Mouse (Mus musculus) heart, embryonic 14.5 days (tissue): ENCODE measurements at regions not wholly inside any gene's neighbourhood (a gene's known extent, or its start where the extent isn't known, plus 50 kb on each side); places are given as distances from the start of the nearest gene placed in this dataset.
A peak's percentile ranks its signal among the peaks of the same experiment; 100 is the strongest.

ENCODE experiments used
- ATAC-seq: fragments of 200-750 bp; cut with Nextera tagmentation; 2 replicates; pipeline ENCODE4 v1.8.0; 2017; ENCODE audit warnings: low read depth, moderate TSS enrichment; ENCODE audit not compliant: insufficient number of reproducible peaks, insufficient read depth, low FRiP score
- H3K27ac ChIP-seq, 2 experiments: fragments of 200-500 bp in 1 of 2; fragments of 300-500 bp in 1 of 2; sonication (generic) in 1 of 2; replicated peaks in 1 of 2; 2 replicates each; pipeline ENCODE4 v1.5.1; 2012 to 2014; ENCODE audit warnings: low read depth in 2 of 2, low read length in 2 of 2, control low read depth in 1 of 2, mild to moderate bottlenecking in 1 of 2, mixed read lengths in 1 of 2; ENCODE audit not compliant: control insufficient read depth in 1 of 2, insufficient read depth in 1 of 2
- H3K27me3 ChIP-seq: fragments of 300-500 bp; sonication (generic); 2 replicates; pipeline ENCODE4 v1.6.1; 2014; ENCODE audit warnings: mild to moderate bottlenecking, low read length, control low read depth; ENCODE audit not compliant: control insufficient read depth, insufficient read depth
- H3K36me3 ChIP-seq: fragments of 300-500 bp; sonication (generic); 2 replicates; pipeline ENCODE4 v1.6.1; 2014; ENCODE audit warnings: mild to moderate bottlenecking, control low read depth, low read length, mixed read lengths; ENCODE audit not compliant: control insufficient read depth, insufficient read depth
- H3K4me1 ChIP-seq, 2 experiments: fragments of 200-500 bp in 1 of 2; fragments of 300-500 bp in 1 of 2; sonication (generic) in 1 of 2; 2 replicates each; pipeline ENCODE4 v1.6.1; 2012 to 2014; ENCODE audit warnings: low read length in 2 of 2, control low read depth in 1 of 2, mixed read lengths in 1 of 2; ENCODE audit not compliant: control insufficient read depth in 2 of 2, insufficient read depth in 2 of 2
- H3K4me2 ChIP-seq: fragments of 300-500 bp; sonication (generic); 2 replicates; pipeline ENCODE4 v1.6.1; 2014; ENCODE audit warnings: mild to moderate bottlenecking, low read length
- H3K4me3 ChIP-seq, 2 experiments: fragments of 200-500 bp in 1 of 2; fragments of 300-500 bp in 1 of 2; sonication (generic) in 1 of 2; 2 replicates each; pipeline ENCODE4 v1.5.1; 2012 to 2014; ENCODE audit warnings: low read length in 2 of 2, mild to moderate bottlenecking in 2 of 2, control low read depth in 1 of 2, low read depth in 1 of 2, moderate library complexity in 1 of 2; ENCODE audit not compliant: control insufficient read depth in 1 of 2, insufficient read depth in 1 of 2
- H3K9ac ChIP-seq: fragments of 300-500 bp; sonication (generic); 2 replicates; pipeline ENCODE4 v1.6.1; 2014; ENCODE audit warnings: mild to moderate bottlenecking, low read length
- H3K9me3 ChIP-seq: fragments of 300-500 bp; sonication (generic); 2 replicates; pipeline ENCODE4 v1.6.1; 2016; ENCODE audit warnings: low read length, control low read depth; ENCODE audit not compliant: control insufficient read depth
- WGBS: fragments of 180-500 bp; shearing (Covaris S2); extraction: QIAGEN DNeasy Blood & Tissue Kit; methylation state at CpG from one replicate; pipeline ENCODE4 v1.1.7; 2014; 5-methylcytosine and 5-hydroxymethylcytosine counted together

- WGBS, result 94% methylated on average over 1 of the region's 1 CpGs
These were observed 357.1 kb upstream of the Noct start for GRCm38 (mm10) chr3:50867105-50867504.

GRCm38 (mm10) chr3:50869211-50869610 lies 355.0 kb upstream of the Noct start:
- Histone ChIP-seq H3K36me3 (no peaks in the 10 kb centered on the region), H3K27ac (no peak overlapping the region), H3K4me1 (no peaks in the 10 kb centered on the region), H3K4me3 (no peak overlapping the region), H3K9me3 (no peaks in the 10 kb centered on the region), H3K4me2 (no peak overlapping the region), H3K27me3 (no peaks in the 10 kb centered on the region), H3K9ac (no peak overlapping the region)
- 87% methylated on average over 3 of the region's 3 CpGs for WGBS
- no peak for ATAC-seq

More at GRCm38 (mm10) chr3:50867105-50867504, 357.1 kb upstream of the Noct start:
- no peak overlapping the region for H3K4me2 ChIP-seq
- no peak overlapping the region for H3K4me3 ChIP-seq
- no peaks in the 10 kb centered on the region for H3K27me3 ChIP-seq
- no peaks in the 10 kb centered on the region for H3K4me1 ChIP-seq
- H3K36me3 ChIP-seq, result no peaks in the 10 kb centered on the region
- H3K9ac ChIP-seq, result no peak overlapping the region
- ATAC-seq, result no peak
- H3K9me3 ChIP-seq, result no peaks in the 10 kb centered on the region
- H3K27ac ChIP-seq, result no peak overlapping the region

- no peak for ATAC-seq
- H3K9me3 ChIP-seq, result no peaks in the 10 kb centered on the region
These were observed 345.2 kb upstream of the Noct start for GRCm38 (mm10) chr3:50879050-50879449.

GRCm38 (mm10) chr3:50879595-50879994 lies 344.7 kb upstream of the Noct start:
- 62% methylated on average over 8 of the region's 8 CpGs for WGBS
- H3K4me3 ChIP-seq, result no peak overlapping the region
- H3K4me2 ChIP-seq, result no peak overlapping the region
- H3K9me3 ChIP-seq, result no peaks in the 10 kb centered on the region
- H3K4me1 ChIP-seq, result peaks cover 0 to 2% of the 10 kb centered on the region in 2 experiments; a peak in 2 of 4 replicates
- H3K27me3 ChIP-seq, result no peaks in the 10 kb centered on the region
- H3K9ac ChIP-seq, result no peak overlapping the region
- H3K36me3 ChIP-seq, result no peaks in the 10 kb centered on the region
- no peak for ATAC-seq
- peak overlapping the region in 1 of 2 experiments; percentile 27; a peak in 1 of 4 replicates for H3K27ac ChIP-seq

More at GRCm38 (mm10) chr3:50879050-50879449, 345.2 kb upstream of the Noct start:
- WGBS, result 58% methylated on average over 4 of the region's 4 CpGs
- Histone ChIP-seq H3K4me3 (no peak overlapping the region), H3K36me3 (no peaks in the 10 kb centered on the region), H3K27ac (peak overlapping the region in 1 of 2 experiments; percentile 27; a peak in 1 of 4 replicates), H3K27me3 (no peaks in the 10 kb centered on the region), H3K9ac (no peak overlapping the region), H3K4me2 (no peak overlapping the region), H3K4me1 (peaks cover 0 to 2% of the 10 kb centered on the region in 2 experiments; a peak in 2 of 4 replicates)

- Histone ChIP-seq H3K4me1 (peaks cover 3 to 4% of the 10 kb centered on the region in 2 experiments), H3K27me3 (no peaks in the 10 kb centered on the region), H3K27ac (no peak overlapping the region), H3K4me3 (no peak overlapping the region), H3K9ac (no peak overlapping the region), H3K9me3 (no peaks in the 10 kb centered on the region), H3K4me2 (no peak overlapping the region), H3K36me3 (no peaks in the 10 kb centered on the region)
- WGBS, result 34% methylated on average over 8 of the region's 9 CpGs
- no peak for ATAC-seq
These were observed 342.6 kb upstream of the Noct start for GRCm38 (mm10) chr3:50881437-50882248.

GRCm38 (mm10) chr3:50882249-50882733 lies 342.0 kb upstream of the Noct start:
- no peaks in the 10 kb centered on the region for H3K36me3 ChIP-seq
- no peak for ATAC-seq
- no peak overlapping the region for H3K9ac ChIP-seq
- 35% methylated on average over 8 of the region's 8 CpGs for WGBS
- no peak overlapping the region for H3K4me2 ChIP-seq
- H3K27me3 ChIP-seq, result no peaks in the 10 kb centered on the region
- H3K9me3 ChIP-seq, result no peaks in the 10 kb centered on the region
- H3K4me3 ChIP-seq, result no peak overlapping the region
- peaks cover 9 to 10% of the 10 kb centered on the region in 2 experiments for H3K4me1 ChIP-seq
- H3K27ac ChIP-seq, result no peak overlapping the region

GRCm38 (mm10) chr3:50886336-50886735 lies 337.9 kb upstream of the Noct start:
- Histone ChIP-seq H3K27ac (peak overlapping the region; percentile 48 to 57; a peak in 3 of 4 replicates), H3K27me3 (no peaks in the 10 kb centered on the region)
- WGBS, result 64% methylated on average over 10 of the region's 10 CpGs

More at GRCm38 (mm10) chr3:50886336-50886735, 337.9 kb upstream of the Noct start:
- ATAC-seq, result no peak
- peaks cover 8 to 11% of the 10 kb centered on the region in 2 experiments for H3K4me1 ChIP-seq
- no peaks in the 10 kb centered on the region for H3K36me3 ChIP-seq
- no peaks in the 10 kb centered on the region for H3K9me3 ChIP-seq
- H3K9ac ChIP-seq, result no peak overlapping the region
- H3K4me2 ChIP-seq, result peak overlapping the region; percentile 52; the same call in 1 of the 2 replicates
- H3K4me3 ChIP-seq, result no peak overlapping the region
